Mouse (Mus musculus): Measurements from ENCODE around the gene Opa1. TPM values are rescaled to one million over a fixed set of nuclear protein-coding genes. Genes with fewer than 3 reads are reported as not detected.

The Opa1 gene
- polyA plus RNA-seq (2016; fragmentation: Nextera tagmentation; extraction: Ambion mirVana), result 37.9 and 38.9 TPM in 2 replicates

DNA sequence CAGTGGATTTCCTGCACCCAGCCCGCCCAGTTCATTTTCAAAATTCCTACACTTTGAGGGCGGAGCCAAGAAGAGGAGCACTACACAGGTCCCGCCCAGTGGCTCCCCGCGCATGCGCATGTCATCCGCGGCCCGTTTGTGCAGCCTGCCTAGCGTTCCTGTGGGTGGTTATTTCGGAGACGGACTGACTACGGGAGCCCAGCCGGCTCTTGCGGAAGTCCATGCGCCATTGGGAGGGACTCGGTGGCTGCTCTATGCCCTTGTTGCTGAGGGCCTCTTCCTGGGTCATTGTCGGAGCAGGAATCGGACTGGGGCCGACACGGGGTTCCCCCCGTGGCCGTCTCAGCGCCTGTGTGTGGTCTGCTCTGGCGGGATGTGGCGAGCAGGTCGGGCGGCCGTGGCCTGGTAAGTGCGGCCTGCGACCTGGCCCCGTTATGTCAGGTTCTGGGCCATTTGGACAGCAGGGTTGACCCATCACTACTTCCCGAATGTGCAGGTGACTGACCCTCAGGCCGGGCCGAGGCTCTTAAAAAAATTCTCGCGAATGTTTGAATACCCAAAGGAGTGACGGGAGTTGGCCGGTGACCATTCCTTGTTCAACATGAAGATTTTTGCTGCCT, at the start of gene Opa1:
Gene Opa1 (plus strand): TSS at position 168 of the 620 bp plus-strand sequence.
- Histone ChIP-seq H3K27ac (no peak within 1 kb of the TSS), H3K9me3 (no peaks in the 10 kb centered on the region), H3K36me3 (no peaks in the 10 kb centered on the region), H3K9ac (peak within 1 kb of the TSS; percentile 91), H3K4me1 (peaks cover 7% of the 10 kb centered on the region), H3K4me2 (replicated peaks) (peak within 1 kb of the TSS; percentile 81), H3K27me3 (no peaks in the 10 kb centered on the region), H3K4me3 (peak within 1 kb of the TSS; percentile 92)
- peak; percentile 97 for ATAC-seq (ENCODE audit: insufficient number of reproducible peaks, insufficient read depth, low FRiP score, low TSS enrichment)
- WGBS, result under 1% methylated on average over 39 of the region's 39 CpGs

DNA sequence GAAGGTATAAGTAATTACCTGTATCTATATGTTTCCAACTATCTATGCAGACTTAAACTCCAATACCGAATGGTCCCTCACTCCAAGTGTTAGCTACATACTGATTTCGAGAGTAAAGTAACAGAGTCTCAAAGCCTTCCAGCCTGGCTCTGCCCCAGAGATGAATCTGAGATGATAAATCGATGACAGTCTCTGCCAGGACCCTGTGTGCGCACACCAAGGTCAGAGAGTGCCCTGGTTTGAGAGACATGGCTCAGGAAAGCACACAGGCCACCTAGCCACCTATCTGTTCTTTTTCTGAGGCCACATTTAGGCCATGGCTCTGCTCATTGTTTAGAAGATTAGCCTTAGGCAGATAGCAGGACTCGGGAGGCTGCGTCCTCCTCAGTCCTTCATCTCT, 45.5 kb upstream of the Opa1 start:
- Histone ChIP-seq H3K9me3 (no peaks in the 10 kb centered on the region), H3K27me3 (no peaks in the 10 kb centered on the region), H3K36me3 (no peaks in the 10 kb centered on the region), H3K4me2 (replicated peaks) (no peak overlapping the region), H3K9ac (no peak overlapping the region), H3K27ac (no peak overlapping the region), H3K4me1 (no peaks in the 10 kb centered on the region), H3K4me3 (no peak overlapping the region)
- ATAC-seq (ENCODE audit: insufficient number of reproducible peaks, insufficient read depth, low FRiP score, low TSS enrichment), result no peak
- WGBS, result 75% methylated on average over 6 of the region's 6 CpGs

DNA sequence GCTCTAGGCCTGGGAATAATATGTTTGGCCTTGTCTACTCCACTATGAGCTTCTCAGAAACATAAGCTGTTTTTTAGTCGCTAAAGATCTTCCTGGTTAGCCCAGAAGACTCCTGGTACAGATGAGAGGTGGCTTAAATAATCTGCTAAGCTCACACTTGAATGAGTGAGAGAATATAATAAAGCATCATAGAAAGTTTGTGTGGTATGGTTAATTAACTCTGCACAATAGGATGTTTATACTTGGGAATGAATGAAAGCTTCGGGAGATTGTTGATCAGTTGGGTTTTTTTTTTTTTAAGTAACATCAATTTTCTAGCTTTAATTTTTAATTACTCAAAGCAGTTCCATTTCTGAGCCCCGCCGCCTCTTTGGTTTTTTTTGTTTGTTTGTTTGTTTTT, 43.3 kb upstream of the Opa1 start:
- WGBS, result 86% methylated on average over 4 of the region's 4 CpGs
- no peak for ATAC-seq (ENCODE audit: insufficient number of reproducible peaks, insufficient read depth, low FRiP score, low TSS enrichment)
- H3K4me3 ChIP-seq, result no peak overlapping the region

DNA sequence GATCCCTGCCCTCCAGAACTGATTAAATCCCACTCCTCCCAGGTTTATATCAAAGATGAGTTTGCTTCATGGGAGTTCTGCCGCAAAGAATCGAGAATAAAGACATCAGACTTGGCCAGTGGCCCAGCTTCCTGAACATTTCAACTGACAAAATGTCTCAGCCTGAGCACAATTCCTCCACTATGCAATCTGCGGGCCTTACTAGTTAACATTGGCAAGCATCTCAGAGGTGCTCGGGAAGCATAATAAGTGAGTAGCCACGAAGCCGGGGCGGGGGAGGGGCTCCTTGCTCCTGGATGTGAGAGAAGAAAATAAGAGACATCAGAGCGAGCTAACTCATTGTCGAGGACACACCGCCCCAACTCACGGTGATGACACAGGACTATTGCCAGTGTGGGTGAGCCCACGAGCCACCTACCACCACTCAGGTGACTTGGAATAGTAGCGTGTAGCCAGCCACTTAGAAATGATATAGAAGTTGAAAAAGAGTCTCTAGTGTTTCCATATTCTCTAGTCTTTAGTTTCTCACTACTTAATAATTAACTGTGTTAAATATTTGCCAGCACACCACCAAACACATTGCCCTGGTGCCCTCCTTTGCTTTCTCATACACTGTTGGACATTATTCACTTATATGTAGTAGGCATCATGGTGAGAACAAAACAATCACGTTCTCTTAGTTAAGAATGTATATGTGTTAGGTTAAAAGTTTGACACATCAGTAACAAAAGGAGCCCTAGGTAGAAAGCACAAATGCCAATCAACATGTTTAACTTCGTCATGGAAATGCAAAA, 42.5 kb upstream of the Opa1 start:
- no peak overlapping the region for H3K4me3 ChIP-seq
- H3K36me3 ChIP-seq, result no peaks in the 10 kb centered on the region
- 79% methylated on average over 15 of the region's 15 CpGs for WGBS
- ATAC-seq (ENCODE audit: insufficient number of reproducible peaks, insufficient read depth, low FRiP score, low TSS enrichment), result no peak
- H3K9me3 ChIP-seq, result no peaks in the 10 kb centered on the region
- no peaks in the 10 kb centered on the region for H3K27me3 ChIP-seq
- no peaks in the 10 kb centered on the region for H3K4me1 ChIP-seq
- no peak overlapping the region for H3K4me2 ChIP-seq (replicated peaks)
- H3K9ac ChIP-seq, result no peak overlapping the region
- no peak overlapping the region for H3K27ac ChIP-seq

More for the DNA sequence above, 43.3 kb upstream of the Opa1 start:
- Histone ChIP-seq H3K36me3 (no peaks in the 10 kb centered on the region), H3K4me2 (replicated peaks) (no peak overlapping the region), H3K27me3 (no peaks in the 10 kb centered on the region), H3K4me1 (no peaks in the 10 kb centered on the region), H3K27ac (no peak overlapping the region), H3K9me3 (no peaks in the 10 kb centered on the region), H3K9ac (no peak overlapping the region)

DNA sequence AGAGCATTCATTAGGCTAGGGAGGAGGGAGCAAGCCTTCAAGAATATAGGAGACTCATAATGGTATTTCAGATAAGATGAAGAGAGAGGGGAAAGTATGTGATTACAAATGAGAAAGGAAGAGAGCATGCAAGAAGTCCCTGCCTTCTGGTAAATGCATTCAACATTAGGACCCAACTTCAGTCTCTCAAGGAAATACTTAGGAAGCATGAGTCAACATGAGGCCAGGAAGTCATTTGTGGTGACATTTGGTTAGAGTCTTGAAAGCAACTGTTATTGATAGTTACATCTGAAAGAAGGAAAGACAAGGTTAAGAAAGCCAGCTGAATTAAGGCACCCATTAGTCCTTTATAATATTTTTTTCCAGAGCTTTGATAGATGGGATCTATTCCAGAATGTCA, 39.2 kb upstream of the Opa1 start:
- Histone ChIP-seq H3K9me3 (no peaks in the 10 kb centered on the region), H3K4me2 (replicated peaks) (no peak overlapping the region), H3K27ac (no peak overlapping the region), H3K4me3 (no peak overlapping the region), H3K9ac (no peak overlapping the region), H3K36me3 (no peaks in the 10 kb centered on the region), H3K27me3 (no peaks in the 10 kb centered on the region), H3K4me1 (no peaks in the 10 kb centered on the region)
- ATAC-seq (ENCODE audit: insufficient number of reproducible peaks, insufficient read depth, low FRiP score, low TSS enrichment), result no peak

DNA sequence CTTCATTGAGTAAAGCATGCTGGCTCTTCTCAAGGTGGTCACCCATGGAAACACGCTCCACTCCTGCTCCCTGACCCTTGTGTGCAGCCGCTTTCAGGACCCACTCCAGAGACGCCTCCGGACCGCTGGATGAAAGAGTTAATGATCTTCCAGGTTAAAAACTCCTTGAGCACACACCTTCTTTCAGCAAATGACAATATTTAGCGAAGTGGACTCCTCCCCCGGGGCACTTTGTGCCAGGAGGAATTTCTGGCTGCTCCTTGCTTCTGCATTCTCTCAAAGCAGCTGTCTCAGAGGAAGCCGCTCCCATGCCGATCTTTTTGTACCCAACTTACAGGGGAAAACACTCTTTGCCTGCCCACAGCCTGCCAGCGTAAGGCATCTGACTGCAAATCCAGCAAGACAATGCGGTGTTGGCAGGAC, 37.9 kb upstream of the Opa1 start:
- Histone ChIP-seq H3K9ac (no peak overlapping the region), H3K4me2 (replicated peaks) (no peak overlapping the region), H3K9me3 (no peaks in the 10 kb centered on the region), H3K4me1 (no peaks in the 10 kb centered on the region), H3K4me3 (no peak overlapping the region), H3K36me3 (no peaks in the 10 kb centered on the region), H3K27ac (no peak overlapping the region), H3K27me3 (no peaks in the 10 kb centered on the region)
- WGBS, result 73% methylated on average over 11 of the region's 11 CpGs
- ATAC-seq (ENCODE audit: insufficient number of reproducible peaks, insufficient read depth, low FRiP score, low TSS enrichment), result no peak

DNA sequence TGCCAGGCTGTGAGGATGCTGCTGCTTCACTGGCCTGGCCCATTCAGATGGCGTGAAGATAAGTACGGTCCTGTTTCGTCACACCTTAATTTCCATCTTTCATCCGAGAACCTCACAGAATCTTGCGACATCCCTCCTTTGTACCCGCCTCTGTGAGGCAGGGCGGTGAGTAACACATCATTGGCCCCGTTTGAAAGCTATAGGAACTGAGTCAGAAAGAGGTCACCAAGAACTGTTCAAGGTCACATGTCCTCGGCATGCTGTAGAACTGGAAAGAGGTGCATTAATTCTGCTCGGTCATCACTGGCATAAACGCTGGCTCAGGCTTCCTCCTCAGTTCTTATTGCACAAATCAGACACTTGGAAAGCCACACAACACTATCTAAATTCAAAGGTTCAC, 34.3 kb upstream of the Opa1 start, which contains the start of gene Atp13a4:
Gene Atp13a4 (minus strand): TSS at position 36 of the 400 bp plus-strand sequence.
- Histone ChIP-seq H3K9ac (no peak within 1 kb of the TSS), H3K36me3 (no peaks in the 10 kb centered on the region), H3K27me3 (no peaks in the 10 kb centered on the region), H3K4me3 (no peak within 1 kb of the TSS), H3K9me3 (no peaks in the 10 kb centered on the region), H3K27ac (no peak within 1 kb of the TSS), H3K4me1 (no peaks in the 10 kb centered on the region), H3K4me2 (replicated peaks) (no peak within 1 kb of the TSS)
- ATAC-seq (ENCODE audit: insufficient number of reproducible peaks, insufficient read depth, low FRiP score, low TSS enrichment), result no peak
- WGBS, result 82% methylated on average over 11 of the region's 11 CpGs

DNA sequence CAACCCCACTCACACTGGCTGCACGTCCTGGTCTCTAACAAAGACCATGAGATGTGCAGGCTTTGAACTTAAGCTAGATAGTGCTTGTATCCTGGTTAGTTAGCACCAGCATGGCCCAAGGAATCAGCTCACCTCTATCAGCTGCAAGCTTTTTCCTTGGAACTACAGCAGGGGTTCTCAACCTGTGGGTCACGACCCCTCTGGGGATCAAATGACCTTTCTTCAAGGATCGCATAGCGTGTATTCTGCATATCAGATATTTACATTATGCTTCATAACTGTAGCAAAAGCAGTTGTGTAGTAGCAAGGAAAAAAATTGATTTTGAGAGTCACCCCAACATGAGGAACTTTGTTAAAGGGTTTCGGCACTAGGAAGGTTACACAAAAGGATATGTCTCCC, 19.5 kb upstream of the Opa1 start:
- Histone ChIP-seq H3K4me1 (no peaks in the 10 kb centered on the region), H3K27ac (no peak overlapping the region), H3K4me3 (no peak overlapping the region), H3K9ac (no peak overlapping the region), H3K9me3 (no peaks in the 10 kb centered on the region), H3K4me2 (replicated peaks) (no peak overlapping the region), H3K27me3 (peaks cover 7% of the 10 kb centered on the region; the same call in 1 of the 2 replicates), H3K36me3 (no peaks in the 10 kb centered on the region)
- 79% methylated on average over 5 of the region's 5 CpGs for WGBS
- ATAC-seq (ENCODE audit: insufficient number of reproducible peaks, insufficient read depth, low FRiP score, low TSS enrichment), result no peak

DNA sequence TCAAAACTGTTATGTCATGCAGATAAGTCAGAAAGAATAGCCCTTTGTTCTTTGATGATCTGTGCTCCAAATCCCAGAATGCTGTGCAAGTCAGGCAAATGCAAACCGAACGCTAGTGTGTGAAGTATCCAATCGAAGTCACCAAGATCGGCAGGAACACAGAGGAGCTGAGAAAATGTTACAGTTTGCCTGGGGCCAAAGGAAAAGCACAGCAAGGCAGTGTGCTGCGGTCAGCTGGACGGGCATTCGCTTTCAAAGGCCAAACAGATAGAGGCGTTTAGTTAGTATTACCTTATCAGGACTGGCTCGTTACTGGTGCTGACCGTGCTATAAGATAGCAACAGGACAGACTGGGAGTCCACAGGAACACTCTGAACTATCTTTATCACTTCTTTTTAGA, 18.7 kb upstream of the Opa1 start:
- H3K9ac ChIP-seq, result peak overlapping the region; percentile 27; the same call in 1 of the 2 replicates
- H3K4me2 ChIP-seq (replicated peaks), result peak overlapping the region; percentile 42
- 29% methylated on average over 10 of the region's 10 CpGs for WGBS
- no peak overlapping the region for H3K27ac ChIP-seq
- ATAC-seq (ENCODE audit: insufficient number of reproducible peaks, insufficient read depth, low FRiP score, low TSS enrichment), result no peak
- no peaks in the 10 kb centered on the region for H3K9me3 ChIP-seq
- no peaks in the 10 kb centered on the region for H3K4me1 ChIP-seq
- H3K4me3 ChIP-seq, result 0 out of 2 replicates have a peak overlapping the region, but pooled peaks have one; percentile 9
- peaks cover 7% of the 10 kb centered on the region; the same call in 1 of the 2 replicates for H3K27me3 ChIP-seq
- H3K36me3 ChIP-seq, result no peaks in the 10 kb centered on the region

DNA sequence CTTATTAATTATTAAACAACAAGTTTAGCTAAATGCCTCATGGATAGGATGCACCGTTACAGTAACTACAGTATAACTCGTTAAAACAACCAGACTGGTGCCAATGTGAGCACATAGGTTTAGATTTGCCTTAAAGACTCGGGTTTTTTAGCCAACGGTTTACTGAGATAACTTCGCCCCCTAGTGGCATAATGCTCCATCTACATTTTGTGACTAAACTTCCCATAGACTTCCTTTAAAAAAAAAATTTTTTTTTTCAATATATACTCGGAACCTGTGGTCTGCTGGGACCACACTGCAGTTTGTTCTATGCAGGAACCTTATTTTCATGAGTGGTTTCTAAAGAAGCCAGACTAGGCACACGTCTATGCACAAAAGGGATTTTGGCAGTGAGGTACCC, 18.3 kb upstream of the Opa1 start:
- no peaks in the 10 kb centered on the region for H3K4me1 ChIP-seq
- 7% methylated on average over 7 of the region's 7 CpGs for WGBS
- H3K27me3 ChIP-seq, result peaks cover 7% of the 10 kb centered on the region; the same call in 1 of the 2 replicates
- no peak overlapping the region for H3K27ac ChIP-seq
- ATAC-seq (ENCODE audit: insufficient number of reproducible peaks, insufficient read depth, low FRiP score, low TSS enrichment), result no peak
- peak overlapping the region; percentile 42 for H3K4me2 ChIP-seq (replicated peaks)
- H3K4me3 ChIP-seq, result no peak overlapping the region
- no peaks in the 10 kb centered on the region for H3K36me3 ChIP-seq
- no peaks in the 10 kb centered on the region for H3K9me3 ChIP-seq
- no peak overlapping the region for H3K9ac ChIP-seq

DNA sequence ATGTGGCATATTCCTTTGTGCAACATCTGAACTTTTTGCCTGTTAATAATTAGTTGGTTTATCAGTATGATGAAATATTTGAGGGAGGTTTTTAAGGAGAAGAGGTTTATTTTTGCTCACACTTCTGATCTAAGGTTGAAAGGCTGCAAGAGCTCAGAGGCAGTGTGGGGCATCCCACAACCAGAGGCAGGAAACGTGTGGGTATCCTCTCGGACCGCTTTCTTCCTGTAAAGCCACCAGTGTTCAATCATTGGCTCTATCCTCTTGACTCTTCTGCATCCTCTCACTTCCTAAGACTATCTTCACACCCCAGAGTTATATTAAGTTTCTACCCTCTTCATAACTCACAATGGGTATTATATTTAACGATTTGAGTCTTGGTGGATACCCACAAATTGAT, 5.1 kb upstream of the Opa1 start:
- H3K4me1 ChIP-seq, result no peaks in the 10 kb centered on the region
- H3K4me3 ChIP-seq, result no peak overlapping the region
- H3K9me3 ChIP-seq, result no peaks in the 10 kb centered on the region
- WGBS, result 67% methylated on average over 4 of the region's 4 CpGs
- H3K27me3 ChIP-seq, result no peaks in the 10 kb centered on the region
- no peak overlapping the region for H3K4me2 ChIP-seq (replicated peaks)
- no peak overlapping the region for H3K27ac ChIP-seq
- no peak overlapping the region for H3K9ac ChIP-seq
- H3K36me3 ChIP-seq, result no peaks in the 10 kb centered on the region
- no peak for ATAC-seq (ENCODE audit: insufficient number of reproducible peaks, insufficient read depth, low FRiP score, low TSS enrichment)

DNA sequence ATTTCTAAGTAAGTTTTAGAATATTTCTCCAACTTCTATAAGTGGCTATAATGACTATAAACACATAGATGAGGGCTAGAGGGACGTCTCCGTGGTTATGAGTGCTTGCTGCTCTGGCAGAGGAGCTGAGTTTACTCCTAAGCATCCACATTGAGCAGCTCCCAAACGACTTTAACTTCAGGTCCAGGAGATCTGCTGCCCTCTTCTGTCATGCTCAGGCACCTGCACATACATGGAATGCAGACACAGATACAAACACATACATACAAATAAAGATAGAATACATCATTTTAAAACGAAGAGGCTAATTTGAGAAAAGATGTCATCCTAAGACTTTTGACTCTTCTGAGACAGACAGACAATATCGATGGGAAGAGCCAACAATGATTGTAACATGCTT, 3.5 kb upstream of the Opa1 start:
- Histone ChIP-seq H3K4me3 (no peak overlapping the region), H3K4me1 (peaks cover 6% of the 10 kb centered on the region), H3K27me3 (no peaks in the 10 kb centered on the region), H3K9me3 (no peaks in the 10 kb centered on the region), H3K27ac (no peak overlapping the region), H3K4me2 (replicated peaks) (no peak overlapping the region), H3K9ac (no peak overlapping the region), H3K36me3 (no peaks in the 10 kb centered on the region)
- WGBS, result 12% methylated on average over 5 of the region's 5 CpGs
- ATAC-seq (ENCODE audit: insufficient number of reproducible peaks, insufficient read depth, low FRiP score, low TSS enrichment), result no peak
